Mouse (Mus musculus) ES-E14 (cell line): ENCODE measurements around the gene Senp3.

Experiments used
- CHD2 ChIP-seq: IDR thresholded peaks from 2 replicates; pipeline ENCODE4 v1.6.1; 2014; ENCODE audit warnings: mild to moderate bottlenecking, low read depth, low read length, inconsistent platforms
- HCFC1 ChIP-seq: IDR thresholded peaks from 2 replicates; pipeline ENCODE4 v1.6.1; 2012; ENCODE audit warnings: low read length, inconsistent platforms, borderline replicate concordance; ENCODE audit not compliant: insufficient read depth
- MAFK ChIP-seq: IDR thresholded peaks from 2 replicates; pipeline ENCODE4 v1.6.1; 2014; ENCODE audit warnings: mild to moderate bottlenecking, low read depth, low read length, inconsistent platforms; ENCODE audit not compliant: insufficient read depth
- ZC3H11A ChIP-seq: IDR thresholded peaks from 2 replicates; pipeline ENCODE4 v1.6.1; 2012; ENCODE audit warnings: low read depth, mild to moderate bottlenecking, inconsistent platforms, low read length, borderline replicate concordance
- ZNF384 ChIP-seq: IDR thresholded peaks from 2 replicates; pipeline ENCODE4 v1.6.1; 2012; ENCODE audit warnings: low read depth, low read length, inconsistent platforms

DNA sequence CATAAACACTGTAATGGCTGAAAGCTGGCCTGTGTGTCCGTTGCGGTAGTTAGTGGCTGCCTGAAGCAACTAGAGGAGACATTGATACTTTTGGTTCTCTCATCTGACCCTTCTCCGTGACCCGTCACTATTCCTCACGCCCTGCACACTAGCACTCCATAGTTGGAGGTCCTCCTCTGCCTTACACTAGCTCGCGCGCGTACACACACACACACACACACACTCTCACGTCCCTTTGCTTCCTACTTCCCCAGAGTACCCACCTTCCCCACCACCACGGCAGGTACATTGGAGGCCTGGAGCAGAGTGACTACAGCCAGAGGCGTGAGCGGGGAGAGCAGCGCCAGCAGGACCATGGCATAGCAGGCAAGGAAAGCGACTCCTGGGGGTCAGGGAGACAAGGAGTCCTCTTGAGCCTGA lies 24.4 kb downstream of the Senp3 start:
- TF ChIP-seq ZC3H11A (no peak), MAFK (no peak), ZNF384 (no peak), CHD2 (no peak), HCFC1 (no peak)
